Mouse (Mus musculus) thymus, adult 2 months (tissue): ENCODE measurements around the gene Tmem229a.

Experiments
- CTCF ChIP-seq: fragments of 200-500 bp; IDR thresholded peaks from 2 replicates; pipeline ENCODE4 v1.5.1; 2012; ENCODE audit warnings: mild to moderate bottlenecking, control low read depth, low read length, moderate library complexity, borderline replicate concordance; ENCODE audit not compliant: control insufficient read depth, poor library complexity, insufficient read depth; ENCODE audit errors: extremely low read depth
- POLR2A ChIP-seq: fragments of 200-500 bp; IDR thresholded peaks from 2 replicates; pipeline ENCODE4 v1.6.1; 2012; ENCODE audit warnings: mild to moderate bottlenecking, low read length, control low read depth, moderate library complexity; ENCODE audit not compliant: control insufficient read depth, poor library complexity, insufficient read depth; ENCODE audit errors: extremely low read depth

DNA sequence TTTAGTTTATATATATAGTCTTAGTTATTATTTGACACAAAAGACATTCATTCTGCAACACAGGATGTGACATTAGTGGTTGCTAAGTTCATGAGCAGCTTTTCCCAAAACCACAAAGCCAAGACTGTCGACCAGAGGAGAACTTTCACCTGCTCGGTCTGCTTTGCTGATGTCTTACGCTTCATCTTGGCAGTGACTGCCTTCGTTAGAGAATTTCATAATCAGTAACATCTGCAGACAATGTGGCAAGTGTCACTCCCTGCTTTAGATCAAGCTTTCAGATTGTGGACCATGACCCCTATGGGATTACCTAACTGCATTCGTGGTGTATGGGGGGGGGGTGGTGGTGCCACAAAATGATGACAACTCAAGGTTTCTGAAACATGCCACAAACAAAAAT lies 7.7 kb upstream of the Tmem229a start:
- TF ChIP-seq CTCF, result no peak
- no peak for TF ChIP-seq POLR2A
